Mouse (Mus musculus) adrenal gland, postnatal 4 days (tissue): ENCODE results near the gene Shank2. TPM values are rescaled to one million over a fixed set of nuclear protein-coding genes. Genes with fewer than 3 reads are reported as not detected.
A peak's percentile ranks its signal among the peaks of the same experiment; 100 is the strongest.

ENCODE experiments used
- DNase-seq, 2 experiments: peaks; one replicate each; pipeline ENCODE4 v3.0.0; 2021 to 2022; ENCODE audit warnings: low spot score in 2 of 2, mixed read lengths in 2 of 2
- total RNA-seq, 2 experiments: library from RNA; stranded (reverse); gene quantifications; 2 replicates each; pipeline ENCODE4 v1.2.3; 2021

Shank2 gene
- total RNA-seq, 2 experiments from 2014 or later: 11.1 to 17.7 TPM

GRCm38 (mm10) chr7:144324077-144324476 is 322.3 kb downstream of the Shank2 start:
- no peak for DNase-seq

GRCm38 (mm10) chr7:144324861-144325260 is 323.1 kb downstream of the Shank2 start:
- no peak for DNase-seq

- DNase-seq: no peak
Observed at GRCm38 (mm10) chr7:144325603-144326002, 323.9 kb downstream of the Shank2 start.

GRCm38 (mm10) chr7:144329403-144329890 is 327.7 kb downstream of the Shank2 start:
- DNase-seq: no peak

DNA sequence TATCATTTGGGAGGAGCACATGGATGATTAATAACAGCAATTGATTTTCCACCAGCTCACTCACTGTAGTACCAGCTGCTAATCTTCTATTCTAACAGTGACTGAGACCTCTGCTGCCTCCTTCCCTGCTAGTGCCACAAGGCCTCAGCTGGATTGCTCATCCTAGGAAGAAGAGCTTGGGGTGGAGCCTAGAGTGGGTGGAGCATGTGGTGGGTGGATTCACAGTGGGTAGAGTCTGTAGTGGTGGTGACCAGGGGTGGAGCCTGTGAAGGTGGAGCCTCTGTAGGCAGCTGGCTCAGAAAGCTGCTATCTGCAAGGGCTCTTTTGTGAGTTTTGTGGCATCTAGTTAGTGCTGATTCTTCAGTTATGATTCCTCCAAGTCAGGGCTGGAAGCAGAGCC is 334.9 kb downstream of the Shank2 start:
- DNase-seq: peak; percentile 16 to 24

- DNase-seq: no peak
Observed at GRCm38 (mm10) chr7:144338694-144339093, 337.0 kb downstream of the Shank2 start.

DNA sequence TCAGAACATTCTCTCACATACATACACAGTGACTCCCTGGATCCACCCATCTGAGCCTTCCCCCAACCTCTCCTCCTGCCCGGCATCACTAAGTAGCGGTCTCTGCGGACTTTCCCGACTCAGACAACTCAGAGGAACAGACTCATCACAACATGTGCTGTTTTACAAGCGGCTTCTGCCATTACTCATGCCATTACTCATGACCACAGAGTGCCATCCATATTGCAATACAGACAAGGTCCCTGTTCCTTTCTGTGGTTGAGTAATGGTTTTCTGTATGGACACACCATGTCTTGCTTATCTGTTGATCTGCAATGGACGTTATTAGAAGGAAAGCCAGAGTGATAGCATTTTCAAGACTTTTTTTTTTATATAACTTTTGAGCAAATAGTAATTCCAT is 338.6 kb downstream of the Shank2 start:
- DNase-seq: no peak

- no peak for DNase-seq
Observed at GRCm38 (mm10) chr7:144366133-144366532, 364.4 kb downstream of the Shank2 start.

DNA sequence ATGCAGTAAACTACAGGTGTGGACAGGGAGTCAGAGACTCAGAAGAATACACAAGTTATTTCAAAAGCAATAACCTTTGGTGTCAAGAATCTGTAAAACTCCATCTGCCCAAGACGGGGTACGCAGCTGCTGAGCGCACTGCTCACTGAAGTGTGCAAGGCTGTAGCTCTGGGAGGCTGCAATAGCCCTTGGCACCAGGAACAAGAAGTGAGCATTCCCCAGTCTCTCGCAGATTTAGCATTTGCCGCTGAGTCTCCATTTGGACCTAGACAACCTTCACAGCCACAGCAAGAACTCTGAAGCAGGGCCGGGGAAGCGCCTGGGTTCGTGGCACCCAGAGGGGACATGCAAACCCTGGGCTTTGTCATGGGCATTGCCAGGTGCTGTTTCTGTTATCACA is 371.3 kb downstream of the Shank2 start:
- no peak for DNase-seq

GRCm38 (mm10) chr7:144375483-144375882 is 373.8 kb downstream of the Shank2 start:
- DNase-seq: no peak

- DNase-seq: no peak
Observed at GRCm38 (mm10) chr7:144378254-144378653, 376.5 kb downstream of the Shank2 start.

DNA sequence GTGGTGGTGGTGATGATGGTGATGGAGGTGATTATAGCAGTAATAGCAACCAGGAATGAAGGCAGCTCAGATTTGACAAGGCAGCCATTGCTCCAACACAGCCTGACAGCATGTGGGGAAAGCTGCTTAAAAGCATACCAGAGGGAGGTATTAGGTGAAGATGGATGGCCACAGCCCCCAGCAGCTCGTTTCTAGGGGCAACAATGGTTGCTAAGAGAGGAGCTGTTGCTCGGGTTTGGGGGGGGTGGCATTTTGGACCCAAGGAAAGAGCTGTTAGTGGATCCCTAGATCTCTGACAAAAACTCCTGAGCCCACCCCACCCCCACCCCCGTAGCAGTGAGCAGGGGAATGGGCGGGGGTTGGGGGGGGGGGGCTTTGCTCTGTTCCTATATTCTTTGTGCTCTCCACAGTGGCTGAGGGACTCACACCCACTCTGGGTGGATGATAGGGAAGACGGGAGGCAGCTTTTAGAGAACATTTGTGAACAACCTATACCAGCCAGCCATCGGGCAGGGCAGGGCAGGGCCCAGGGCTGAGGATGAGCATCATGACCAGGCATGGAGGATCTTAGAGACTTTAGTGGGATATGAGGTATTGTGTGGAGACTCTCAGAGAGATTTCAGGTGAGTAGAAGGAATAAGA is 377.6 kb downstream of the Shank2 start:
- no peak for DNase-seq

DNA sequence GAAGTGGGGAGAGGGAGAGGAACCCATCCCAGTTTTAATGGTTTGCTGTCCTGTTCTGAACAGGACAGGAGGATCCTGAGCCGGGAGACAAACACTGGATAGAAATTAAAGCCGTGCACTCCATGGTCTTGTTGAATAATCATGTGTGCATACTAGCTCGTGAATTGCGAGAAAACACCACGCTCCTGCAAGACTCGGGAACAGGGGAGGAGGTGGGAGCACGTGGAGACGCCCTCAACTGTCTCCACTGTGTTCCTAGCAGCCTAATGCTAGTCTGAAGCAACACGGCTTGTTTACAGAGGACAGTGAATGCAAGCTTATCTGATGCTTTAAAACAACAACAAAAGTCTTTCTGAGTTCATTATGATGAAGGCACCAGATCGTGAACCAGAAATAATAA is 379.9 kb downstream of the Shank2 start:
- DNase-seq: no peak

GRCm38 (mm10) chr7:144387537-144387936 is 385.8 kb downstream of the Shank2 start:
- DNase-seq: no peak

GRCm38 (mm10) chr7:144389704-144390103 is 388.0 kb downstream of the Shank2 start:
- no peak for DNase-seq

DNA sequence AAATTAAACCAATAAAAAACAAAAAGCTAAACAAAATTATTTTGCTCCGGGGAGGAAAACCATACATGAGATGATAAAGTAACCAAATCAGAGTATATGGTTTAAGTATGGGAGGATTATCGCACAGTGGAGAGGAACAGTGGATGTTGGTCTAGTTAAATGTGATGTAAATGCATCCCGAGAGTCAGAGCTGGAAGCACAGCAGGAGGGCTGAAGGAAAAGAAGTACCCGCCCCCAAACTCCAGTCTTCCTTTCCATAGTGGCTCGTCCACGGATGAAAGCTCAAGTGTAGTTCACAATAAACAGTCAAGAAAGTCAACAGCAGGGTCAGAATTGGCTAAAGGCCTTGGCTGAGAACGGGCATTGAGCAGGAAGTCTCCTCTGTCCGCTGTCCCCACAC is 388.9 kb downstream of the Shank2 start:
- no peak for DNase-seq

GRCm38 (mm10) chr7:144391727-144392126 is 390.0 kb downstream of the Shank2 start:
- no peak for DNase-seq

DNA sequence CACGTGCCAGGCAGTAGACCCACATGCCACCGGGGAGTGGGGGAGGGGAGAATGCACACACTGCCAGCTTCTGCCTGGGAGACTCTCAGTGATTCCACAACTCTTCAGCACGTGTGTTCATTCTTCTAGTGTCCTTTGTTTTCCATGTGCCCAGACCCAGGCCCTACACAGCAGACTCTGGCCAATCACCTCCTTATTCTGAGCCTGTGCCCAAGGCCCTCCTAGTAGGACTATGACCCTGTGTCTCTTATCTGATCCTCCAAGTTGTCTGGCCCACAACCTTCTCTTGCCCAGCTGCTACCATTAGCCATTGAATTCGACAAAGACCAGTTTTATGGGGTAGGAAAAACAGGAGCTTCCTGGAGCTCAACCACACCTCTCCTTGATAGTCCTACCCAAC is 400.8 kb downstream of the Shank2 start:
- DNase-seq: no peak

DNA sequence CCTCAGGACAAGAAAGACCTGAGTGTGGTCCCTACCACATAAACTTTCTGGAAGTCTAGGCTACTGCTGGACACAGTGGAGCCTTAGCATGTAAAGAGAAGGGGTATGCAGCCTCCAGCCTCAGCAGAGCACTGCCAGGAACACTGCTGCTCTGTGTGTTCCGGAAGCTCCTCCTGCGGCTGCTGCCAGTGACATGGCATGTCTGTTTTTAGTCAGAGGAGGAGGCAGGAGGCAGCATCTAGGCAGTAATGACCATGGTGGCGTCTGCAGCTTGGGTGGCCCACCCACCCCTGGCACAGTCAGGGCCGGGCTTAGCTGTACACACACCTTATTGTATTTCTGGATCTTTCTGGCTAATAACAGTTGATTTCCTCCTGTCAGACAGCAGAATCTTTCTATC is 405.9 kb downstream of the Shank2 start:
- DNase-seq: no peak

GRCm38 (mm10) chr7:144408464-144409000 is 406.8 kb downstream of the Shank2 start:
- no peak for DNase-seq

DNA sequence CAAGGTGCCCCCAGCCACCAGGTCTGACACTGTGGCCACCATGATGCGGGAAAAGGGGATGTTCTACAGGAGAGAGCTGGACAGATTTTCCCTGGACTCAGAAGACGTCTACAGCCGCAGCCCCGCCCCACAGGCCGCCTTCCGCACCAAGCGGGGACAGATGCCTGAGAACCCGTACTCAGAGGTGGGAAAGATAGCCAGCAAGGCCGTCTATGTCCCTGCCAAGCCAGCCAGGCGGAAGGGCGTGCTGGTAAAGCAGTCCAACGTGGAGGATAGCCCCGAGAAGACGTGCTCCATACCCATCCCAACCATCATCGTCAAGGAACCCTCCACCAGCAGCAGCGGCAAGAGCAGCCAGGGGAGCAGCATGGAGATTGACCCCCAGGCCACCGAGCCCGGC is 408.0 kb downstream of the Shank2 start:
- no peak for DNase-seq

GRCm38 (mm10) chr7:144411967-144412906 is 410.5 kb downstream of the Shank2 start:
- no peak for DNase-seq
